Mouse (Mus musculus): ENCODE results near the gene P3h4. TPM values are rescaled to one million over a fixed set of nuclear protein-coding genes. Genes with fewer than 3 reads are reported as not detected.
A peak's percentile ranks its signal among the peaks of the same experiment; 100 is the strongest.

P3h4 gene
- polyA plus RNA-seq, 1 experiment from 2014 or later: 13.8 TPM

DNA sequence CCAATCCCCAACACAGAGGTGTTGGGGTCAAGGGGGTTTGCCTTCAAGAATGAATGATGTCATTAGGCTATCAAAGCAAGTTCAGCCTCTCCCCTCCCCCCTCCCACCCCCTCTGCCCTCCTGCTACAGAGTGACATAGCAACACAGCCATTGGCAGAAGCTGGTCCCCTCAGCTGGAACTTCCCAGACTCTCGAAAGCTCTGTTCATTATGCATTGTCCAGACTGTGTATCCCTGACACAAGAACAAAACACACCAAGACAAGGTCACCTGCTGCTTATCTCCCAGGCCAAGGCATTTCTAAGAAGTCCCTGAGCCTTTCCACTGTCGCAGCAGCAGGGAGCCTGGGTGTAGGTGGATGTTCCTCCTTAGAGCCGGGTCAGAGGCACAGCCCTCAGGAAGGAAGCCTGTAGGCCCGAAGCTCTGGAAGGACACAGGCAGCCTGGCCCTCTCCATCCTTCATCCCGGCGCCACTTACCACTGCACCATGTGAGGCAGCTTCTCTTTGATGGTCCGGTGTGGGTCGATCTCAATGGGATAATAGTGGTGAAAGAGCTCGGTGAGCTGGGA is 21.1 kb upstream of the P3h4 start:
- 0 out of 2 replicates have a peak, but pooled peaks cover 4% of the 10 kb centered on the region for H3K36me3 ChIP-seq (ENCODE audit: control insufficient read depth, insufficient read depth)
- H3K27ac ChIP-seq (ENCODE audit: low read length): no peak overlapping the region
- no peaks in the 10 kb centered on the region for H3K27me3 ChIP-seq (replicated peaks; ENCODE audit: control insufficient read depth, insufficient read depth, low read length)
- H3K4me1 ChIP-seq (replicated peaks; ENCODE audit: control insufficient read depth, insufficient read depth, low read length): peaks cover 12% of the 10 kb centered on the region
- 73% methylated on average over 9 of the region's 9 CpGs for WGBS
- H3K4me3 ChIP-seq (replicated peaks; ENCODE audit: low read length): no peak overlapping the region
- H3K9me3 ChIP-seq (ENCODE audit: control insufficient read depth, low read length): no peaks in the 10 kb centered on the region
- ATAC-seq: no peak
- H3K4me2 ChIP-seq (ENCODE audit: low read length): no peak overlapping the region
- H3K9ac ChIP-seq (replicated peaks; ENCODE audit: low read depth, low read length): no peak overlapping the region

DNA sequence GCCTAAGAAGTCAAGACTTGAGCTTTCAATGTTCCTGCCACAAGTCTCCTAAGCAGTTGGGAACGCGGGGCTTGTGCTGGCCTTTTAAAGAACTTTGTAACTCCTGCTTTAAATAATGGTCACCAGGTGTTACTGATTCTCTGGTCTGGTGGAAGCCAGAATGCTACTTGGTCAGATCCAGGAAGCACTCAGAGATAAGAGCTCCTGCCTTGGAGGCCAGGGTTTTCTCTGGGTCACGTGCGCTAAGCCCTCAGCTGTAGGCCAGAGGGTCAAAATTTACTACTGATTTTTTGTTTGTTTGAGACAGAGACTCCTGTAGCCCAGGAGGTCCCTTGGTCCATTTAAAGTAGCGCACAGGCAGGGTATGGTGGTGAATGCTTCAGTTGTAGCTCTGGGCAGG is 17.4 kb upstream of the P3h4 start:
- ATAC-seq: no peak
- WGBS: 96% methylated on average over 5 of the region's 5 CpGs
- Histone ChIP-seq H3K27me3 (replicated peaks; ENCODE audit: control insufficient read depth, insufficient read depth, low read length) (no peaks in the 10 kb centered on the region), H3K4me2 (ENCODE audit: low read length) (no peak overlapping the region), H3K36me3 (ENCODE audit: control insufficient read depth, insufficient read depth) (0 out of 2 replicates have a peak, but pooled peaks cover 4% of the 10 kb centered on the region), H3K9me3 (ENCODE audit: control insufficient read depth, low read length) (no peaks in the 10 kb centered on the region), H3K4me3 (replicated peaks; ENCODE audit: low read length) (no peak overlapping the region), H3K9ac (replicated peaks; ENCODE audit: low read depth, low read length) (no peak overlapping the region), H3K4me1 (replicated peaks; ENCODE audit: control insufficient read depth, insufficient read depth, low read length) (0 out of 2 replicates have a peak, but pooled peaks cover 4% of the 10 kb centered on the region), H3K27ac (ENCODE audit: low read length) (no peak overlapping the region)

GRCm38 (mm10) chr11:100430052-100430451 is 15.4 kb upstream of the P3h4 start:
- no peak overlapping the region for H3K9ac ChIP-seq (replicated peaks; ENCODE audit: low read depth, low read length)
- no peaks in the 10 kb centered on the region for H3K9me3 ChIP-seq (ENCODE audit: control insufficient read depth, low read length)
- WGBS: 72% methylated on average over 7 of the region's 7 CpGs
- H3K36me3 ChIP-seq (ENCODE audit: control insufficient read depth, insufficient read depth): 0 out of 2 replicates have a peak, but pooled peaks cover 2% of the 10 kb centered on the region
- no peak overlapping the region for H3K4me3 ChIP-seq (replicated peaks; ENCODE audit: low read length)
- H3K4me1 ChIP-seq (replicated peaks; ENCODE audit: control insufficient read depth, insufficient read depth, low read length): 0 out of 2 replicates have a peak, but pooled peaks cover 4% of the 10 kb centered on the region
- no peak for ATAC-seq
- H3K4me2 ChIP-seq (ENCODE audit: low read length): no peak overlapping the region
- no peaks in the 10 kb centered on the region for H3K27me3 ChIP-seq (replicated peaks; ENCODE audit: control insufficient read depth, insufficient read depth, low read length)
- H3K27ac ChIP-seq (ENCODE audit: low read length): no peak overlapping the region

DNA sequence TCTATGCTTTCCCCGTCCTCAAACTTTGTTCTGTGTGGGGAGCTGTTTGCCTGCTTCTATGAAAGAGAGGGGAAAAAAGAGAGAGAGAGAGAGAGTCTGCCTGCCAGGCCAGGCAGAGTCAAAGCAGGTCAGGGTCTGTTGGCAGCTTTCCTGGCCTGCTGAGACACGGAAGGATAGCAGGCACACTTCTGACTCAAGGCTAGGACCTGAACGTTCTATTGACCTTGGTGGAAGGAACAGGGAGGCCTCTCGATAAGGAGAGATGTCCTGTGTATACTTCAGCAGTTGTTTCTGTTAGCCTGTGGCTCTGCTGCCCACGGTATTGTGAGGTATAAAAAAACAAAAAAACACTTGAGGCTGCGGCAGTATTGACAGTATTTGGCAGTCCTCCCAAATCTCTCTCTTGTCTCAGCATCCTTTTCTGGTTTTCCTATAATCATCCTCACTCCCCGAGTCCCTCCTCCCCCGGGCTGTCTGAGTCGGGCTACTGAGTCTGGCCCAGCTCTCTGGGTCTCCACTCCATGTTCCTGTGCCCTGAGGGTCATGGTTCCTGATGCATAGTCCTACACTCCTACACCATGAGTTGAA is 14.1 kb upstream of the P3h4 start:
- Histone ChIP-seq H3K27me3 (replicated peaks; ENCODE audit: control insufficient read depth, insufficient read depth, low read length) (no peaks in the 10 kb centered on the region), H3K9me3 (ENCODE audit: control insufficient read depth, low read length) (no peaks in the 10 kb centered on the region), H3K27ac (ENCODE audit: low read length) (no peak overlapping the region), H3K4me3 (replicated peaks; ENCODE audit: low read length) (no peak overlapping the region), H3K4me1 (replicated peaks; ENCODE audit: control insufficient read depth, insufficient read depth, low read length) (0 out of 2 replicates have a peak, but pooled peaks cover 4% of the 10 kb centered on the region), H3K9ac (replicated peaks; ENCODE audit: low read depth, low read length) (no peak overlapping the region; the same call in 1 of the 2 replicates), H3K4me2 (ENCODE audit: low read length) (no peak overlapping the region), H3K36me3 (ENCODE audit: control insufficient read depth, insufficient read depth) (0 out of 2 replicates have a peak, but pooled peaks cover 2% of the 10 kb centered on the region)
- 40% methylated on average over 9 of the region's 9 CpGs for WGBS
- no peak for ATAC-seq

DNA sequence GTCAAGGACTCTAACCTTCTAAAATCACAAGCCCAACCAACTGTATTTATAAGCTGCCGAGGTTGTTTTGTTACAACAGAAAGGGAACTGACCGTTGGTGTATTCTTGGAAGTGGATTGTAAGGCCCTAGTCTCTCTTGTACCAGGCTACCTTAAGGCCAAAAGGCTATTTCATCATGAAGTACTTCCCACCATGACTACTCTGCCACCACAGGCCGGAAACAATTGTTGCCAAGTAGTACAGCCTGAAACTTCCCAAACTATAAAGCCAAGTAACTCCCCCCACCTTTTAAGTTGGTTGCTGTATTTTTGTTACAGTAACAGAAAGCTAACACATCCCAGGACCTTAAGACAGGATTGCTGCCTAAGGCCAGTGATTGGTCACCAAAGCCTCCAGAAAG is 12.2 kb upstream of the P3h4 start:
- no peak overlapping the region for H3K4me2 ChIP-seq (ENCODE audit: low read length)
- no peak overlapping the region for H3K27ac ChIP-seq (ENCODE audit: low read length)
- no peak for ATAC-seq
- H3K9me3 ChIP-seq (ENCODE audit: control insufficient read depth, low read length): no peaks in the 10 kb centered on the region
- H3K4me1 ChIP-seq (replicated peaks; ENCODE audit: control insufficient read depth, insufficient read depth, low read length): 0 out of 2 replicates have a peak, but pooled peaks cover 4% of the 10 kb centered on the region
- H3K4me3 ChIP-seq (replicated peaks; ENCODE audit: low read length): no peak overlapping the region
- 87% methylated on average over 3 of the region's 3 CpGs for WGBS
- H3K27me3 ChIP-seq (replicated peaks; ENCODE audit: control insufficient read depth, insufficient read depth, low read length): no peaks in the 10 kb centered on the region
- H3K9ac ChIP-seq (replicated peaks; ENCODE audit: low read depth, low read length): no peak overlapping the region
- H3K36me3 ChIP-seq (ENCODE audit: control insufficient read depth, insufficient read depth): 0 out of 2 replicates have a peak, but pooled peaks cover 2% of the 10 kb centered on the region

DNA sequence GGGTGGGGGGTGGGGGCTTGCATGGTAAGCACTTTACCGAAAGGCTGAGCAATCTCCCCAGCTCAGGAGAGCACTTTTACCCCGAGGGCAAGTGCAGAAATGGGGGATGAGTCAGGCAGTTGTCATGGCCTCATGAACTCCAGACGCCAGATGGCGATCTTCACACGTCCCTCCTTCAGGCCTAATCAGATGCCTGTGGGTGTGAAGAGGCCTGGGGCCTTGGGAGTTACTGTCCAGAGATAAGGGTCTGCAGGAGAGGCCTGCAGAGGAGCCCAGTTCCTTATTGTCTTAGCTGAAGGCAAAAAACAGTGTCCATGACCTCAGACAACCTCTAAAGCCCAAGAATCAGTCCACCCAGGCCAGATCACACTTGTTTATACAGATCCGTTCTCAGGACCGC is 11.2 kb upstream of the P3h4 start:
- Histone ChIP-seq H3K4me1 (replicated peaks; ENCODE audit: control insufficient read depth, insufficient read depth, low read length) (0 out of 2 replicates have a peak, but pooled peaks cover 4% of the 10 kb centered on the region), H3K9ac (replicated peaks; ENCODE audit: low read depth, low read length) (no peak overlapping the region), H3K4me3 (replicated peaks; ENCODE audit: low read length) (no peak overlapping the region), H3K27ac (ENCODE audit: low read length) (no peak overlapping the region), H3K27me3 (replicated peaks; ENCODE audit: control insufficient read depth, insufficient read depth, low read length) (no peaks in the 10 kb centered on the region), H3K4me2 (ENCODE audit: low read length) (no peak overlapping the region), H3K9me3 (ENCODE audit: control insufficient read depth, low read length) (no peaks in the 10 kb centered on the region), H3K36me3 (ENCODE audit: control insufficient read depth, insufficient read depth) (0 out of 2 replicates have a peak, but pooled peaks cover 2% of the 10 kb centered on the region)
- ATAC-seq: no peak
- 38% methylated on average over 7 of the region's 7 CpGs for WGBS

DNA sequence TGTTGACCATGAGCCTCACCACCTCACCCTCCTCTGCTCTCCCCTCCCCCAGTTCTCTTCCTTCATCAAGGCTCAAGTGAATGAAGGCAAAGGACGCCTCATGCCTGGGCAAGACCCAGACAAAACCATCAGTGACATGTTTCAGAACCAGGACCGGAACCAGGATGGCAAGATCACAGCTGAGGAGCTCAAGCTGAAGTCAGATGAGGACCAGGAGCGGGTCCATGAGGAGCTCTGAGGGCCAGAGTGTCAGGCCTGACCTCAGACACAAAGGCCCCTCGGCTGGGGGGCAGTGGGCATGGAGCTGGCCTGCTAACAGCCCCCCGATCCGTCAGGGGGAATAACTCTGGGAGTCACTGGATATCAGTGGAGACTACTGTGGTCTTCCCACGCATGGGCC is 9.2 kb upstream of the P3h4 start:
- 85% methylated on average over 7 of the region's 7 CpGs for WGBS
- H3K4me1 ChIP-seq (replicated peaks; ENCODE audit: control insufficient read depth, insufficient read depth, low read length): 0 out of 2 replicates have a peak, but pooled peaks cover 4% of the 10 kb centered on the region
- no peaks in the 10 kb centered on the region for H3K27me3 ChIP-seq (replicated peaks; ENCODE audit: control insufficient read depth, insufficient read depth, low read length)
- H3K9me3 ChIP-seq (ENCODE audit: control insufficient read depth, low read length): no peaks in the 10 kb centered on the region
- no peaks in the 10 kb centered on the region for H3K36me3 ChIP-seq (ENCODE audit: control insufficient read depth, insufficient read depth)
- H3K27ac ChIP-seq (ENCODE audit: low read length): no peak overlapping the region
- no peak overlapping the region for H3K4me3 ChIP-seq (replicated peaks; ENCODE audit: low read length)
- no peak overlapping the region for H3K9ac ChIP-seq (replicated peaks; ENCODE audit: low read depth, low read length)
- no peak overlapping the region for H3K4me2 ChIP-seq (ENCODE audit: low read length)
- no peak for ATAC-seq

DNA sequence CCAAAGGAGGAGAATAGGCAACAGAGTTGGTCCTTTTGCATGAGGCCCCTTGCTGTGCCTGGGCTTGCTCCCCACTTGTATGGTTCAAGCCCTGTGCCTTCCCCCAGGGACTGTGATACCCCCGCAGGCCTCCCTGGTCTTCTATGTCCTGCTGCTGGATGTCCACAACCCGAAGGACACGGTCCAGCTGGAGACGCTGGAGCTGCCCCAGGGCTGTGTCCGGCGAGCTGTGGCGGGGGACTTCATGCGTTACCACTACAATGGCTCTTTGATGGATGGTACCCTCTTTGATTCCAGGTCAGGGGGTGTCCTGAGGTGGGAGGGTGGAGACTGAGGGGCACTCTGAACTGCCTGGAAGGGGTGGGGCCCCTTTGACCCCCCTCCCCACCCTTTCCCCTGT is 6.9 kb upstream of the P3h4 start:
- H3K27ac ChIP-seq (ENCODE audit: low read length): no peak overlapping the region
- H3K27me3 ChIP-seq (replicated peaks; ENCODE audit: control insufficient read depth, insufficient read depth, low read length): no peaks in the 10 kb centered on the region
- H3K4me2 ChIP-seq (ENCODE audit: low read length): no peak overlapping the region
- H3K9me3 ChIP-seq (ENCODE audit: control insufficient read depth, low read length): no peaks in the 10 kb centered on the region
- ATAC-seq: no peak
- 77% methylated on average over 8 of the region's 8 CpGs for WGBS
- H3K36me3 ChIP-seq (ENCODE audit: control insufficient read depth, insufficient read depth): no peaks in the 10 kb centered on the region
- H3K9ac ChIP-seq (replicated peaks; ENCODE audit: low read depth, low read length): no peak overlapping the region
- no peak overlapping the region for H3K4me3 ChIP-seq (replicated peaks; ENCODE audit: low read length)
- no peaks in the 10 kb centered on the region for H3K4me1 ChIP-seq (replicated peaks; ENCODE audit: control insufficient read depth, insufficient read depth, low read length)

GRCm38 (mm10) chr11:100414914-100415822 is 532 bp upstream of the P3h4 start, which contains the start of gene Fkbp10:
TSS of gene Fkbp10 (plus strand) at chr11:100415697.
- Histone ChIP-seq H3K27ac (ENCODE audit: low read length) (peak within 1 kb of the TSS; percentile 61; the same call in 1 of the 2 replicates), H3K27me3 (replicated peaks; ENCODE audit: control insufficient read depth, insufficient read depth, low read length) (peaks cover 11% of the 10 kb centered on the region), H3K9me3 (ENCODE audit: control insufficient read depth, low read length) (no peaks in the 10 kb centered on the region), H3K4me1 (replicated peaks; ENCODE audit: control insufficient read depth, insufficient read depth, low read length) (peaks cover 21% of the 10 kb centered on the region), H3K4me3 (replicated peaks; ENCODE audit: low read length) (peak within 1 kb of the TSS; percentile 70), H3K36me3 (ENCODE audit: control insufficient read depth, insufficient read depth) (no peaks in the 10 kb centered on the region), H3K4me2 (ENCODE audit: low read length) (peak within 1 kb of the TSS; percentile 73), H3K9ac (replicated peaks; ENCODE audit: low read depth, low read length) (peak within 1 kb of the TSS; percentile 72)
- WGBS: under 1% methylated on average over 31 of the region's 31 CpGs
- ATAC-seq: peak; percentile 29; the same call in 1 of the 2 replicates
